Mouse (Mus musculus): ENCODE data around the gene Tgfbr2. TPM values are rescaled to one million over a fixed set of nuclear protein-coding genes. Genes with fewer than 3 reads are reported as not detected.

Tgfbr2 gene
- polyA plus RNA-seq, 1 experiment from 2014 or later: 31.2 TPM

DNA sequence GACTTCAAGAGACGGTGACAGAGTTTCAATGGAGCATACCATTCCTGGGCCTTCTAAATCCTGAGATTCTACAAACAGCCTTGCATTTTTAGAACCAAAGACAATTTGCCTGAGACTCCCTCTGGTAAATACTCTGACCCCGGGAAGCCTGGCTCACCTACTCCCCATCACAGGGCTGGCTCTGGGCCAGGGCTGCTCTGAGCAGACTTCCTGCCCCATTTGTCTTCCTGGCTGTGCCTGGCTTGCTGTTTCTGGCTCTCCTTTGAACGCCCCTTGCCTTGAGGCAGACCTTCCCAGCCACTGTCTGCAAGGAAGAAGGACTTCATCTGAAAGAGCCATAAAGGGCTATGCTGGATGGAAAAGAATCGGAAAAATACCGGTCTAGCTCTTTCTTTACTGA is 83.2 kb downstream of the Tgfbr2 start:
- Histone ChIP-seq H3K4me1 (replicated peaks; ENCODE audit: insufficient read depth, low read length) (no peaks in the 10 kb centered on the region), H3K4me3 (replicated peaks; ENCODE audit: low read depth, low read length) (no peak overlapping the region), H3K36me3 (ENCODE audit: insufficient read depth, low read length) (peaks cover 28% of the 10 kb centered on the region), H3K4me2 (ENCODE audit: low read length) (no peak overlapping the region), H3K9me3 (replicated peaks; ENCODE audit: low read length) (no peaks in the 10 kb centered on the region), H3K9ac (ENCODE audit: low read depth, low read length) (no peak overlapping the region), H3K27me3 (ENCODE audit: insufficient read depth, low read length) (no peaks in the 10 kb centered on the region), H3K27ac (no peak overlapping the region)
- DNase-seq (ENCODE audit: low spot score): peak; percentile 77
- no peak for TF ChIP-seq CTCF (IDR thresholded peaks at IDR 0.05; ENCODE audit: low read depth)
- 31% methylated on average over 5 of the region's 5 CpGs for WGBS
- ATAC-seq (replicated peaks; ENCODE audit: low FRiP score, low read depth): no peak

GRCm38 (mm10) chr9:116091101-116091841 is 83.9 kb downstream of the Tgfbr2 start:
- DNase-seq (ENCODE audit: low spot score) (no peak), ATAC-seq (replicated peaks; ENCODE audit: low FRiP score, low read depth) (no peak)
- no peak overlapping the region for H3K27ac ChIP-seq
- peaks cover 24% of the 10 kb centered on the region for H3K36me3 ChIP-seq (ENCODE audit: insufficient read depth, low read length)
- H3K4me3 ChIP-seq (replicated peaks; ENCODE audit: low read depth, low read length): no peak overlapping the region
- no peak overlapping the region for H3K9ac ChIP-seq (ENCODE audit: low read depth, low read length)
- H3K27me3 ChIP-seq (ENCODE audit: insufficient read depth, low read length): no peaks in the 10 kb centered on the region
- no peak overlapping the region for H3K4me2 ChIP-seq (ENCODE audit: low read length)
- 60% methylated on average over 7 of the region's 7 CpGs for WGBS
- H3K9me3 ChIP-seq (replicated peaks; ENCODE audit: low read length): no peaks in the 10 kb centered on the region
- no peaks in the 10 kb centered on the region for H3K4me1 ChIP-seq (replicated peaks; ENCODE audit: insufficient read depth, low read length)
- TF ChIP-seq CTCF (IDR thresholded peaks at IDR 0.05; ENCODE audit: low read depth): no peak

DNA sequence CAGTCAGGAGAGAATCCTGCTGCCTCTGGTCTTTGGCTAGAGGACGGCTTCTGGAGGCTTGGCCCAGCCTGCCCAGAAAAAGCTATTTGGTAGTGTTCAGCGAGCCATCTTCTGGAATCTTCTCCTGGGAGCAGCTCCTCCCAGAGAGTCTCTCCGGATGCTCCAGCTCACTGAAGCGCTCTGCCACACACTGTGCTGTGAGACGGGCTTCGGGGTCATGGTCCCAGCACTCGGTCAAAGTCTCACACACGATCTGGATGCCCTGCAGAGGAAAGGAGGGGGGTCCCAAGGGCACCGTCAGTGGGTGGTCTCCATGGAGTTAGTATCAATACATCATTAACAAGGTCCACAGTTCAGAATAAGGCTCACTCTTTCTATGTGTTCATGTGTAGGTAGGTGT is 84.9 kb downstream of the Tgfbr2 start:
- peak; percentile 82 for ATAC-seq (replicated peaks; ENCODE audit: low FRiP score, low read depth)
- H3K4me3 ChIP-seq (replicated peaks; ENCODE audit: low read depth, low read length): no peak overlapping the region
- TF ChIP-seq CTCF (IDR thresholded peaks at IDR 0.05; ENCODE audit: low read depth): no peak
- peaks cover 24% of the 10 kb centered on the region for H3K36me3 ChIP-seq (ENCODE audit: insufficient read depth, low read length)
- no peaks in the 10 kb centered on the region for H3K9me3 ChIP-seq (replicated peaks; ENCODE audit: low read length)
- H3K9ac ChIP-seq (ENCODE audit: low read depth, low read length): no peak overlapping the region
- H3K27me3 ChIP-seq (ENCODE audit: insufficient read depth, low read length): no peaks in the 10 kb centered on the region
- 60% methylated on average over 9 of the region's 9 CpGs for WGBS
- H3K27ac ChIP-seq: no peak overlapping the region
- no peaks in the 10 kb centered on the region for H3K4me1 ChIP-seq (replicated peaks; ENCODE audit: insufficient read depth, low read length)
- H3K4me2 ChIP-seq (ENCODE audit: low read length): no peak overlapping the region
- DNase-seq (ENCODE audit: low spot score): peak; percentile 29

DNA sequence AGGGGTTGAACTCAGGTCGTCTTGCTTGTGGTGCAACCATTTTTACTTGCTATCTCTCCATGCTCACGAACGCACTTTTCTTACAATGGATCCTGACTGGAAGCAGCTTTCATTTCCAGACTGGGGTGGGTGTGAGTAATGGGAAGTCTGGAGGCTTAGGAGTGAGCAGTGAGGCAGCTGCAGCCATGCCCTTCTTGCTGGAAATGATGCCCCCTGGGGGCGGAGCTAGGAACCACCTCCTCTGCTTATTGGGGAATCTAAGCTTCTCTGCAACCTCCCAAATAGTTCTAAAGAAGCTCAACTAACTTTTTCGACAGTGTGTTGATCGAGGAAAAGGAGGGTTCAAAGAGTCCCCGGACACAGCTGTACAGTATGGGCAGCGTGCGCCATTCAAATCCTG is 86.2 kb downstream of the Tgfbr2 start:
- H3K27ac ChIP-seq: no peak overlapping the region
- H3K9me3 ChIP-seq (replicated peaks; ENCODE audit: low read length): no peaks in the 10 kb centered on the region
- no peaks in the 10 kb centered on the region for H3K27me3 ChIP-seq (ENCODE audit: insufficient read depth, low read length)
- H3K4me3 ChIP-seq (replicated peaks; ENCODE audit: low read depth, low read length): no peak overlapping the region
- H3K4me2 ChIP-seq (ENCODE audit: low read length): no peak overlapping the region
- ATAC-seq (replicated peaks; ENCODE audit: low FRiP score, low read depth) (no peak), DNase-seq (ENCODE audit: low spot score) (no peak)
- no peak overlapping the region for H3K9ac ChIP-seq (ENCODE audit: low read depth, low read length)
- H3K4me1 ChIP-seq (replicated peaks; ENCODE audit: insufficient read depth, low read length): no peaks in the 10 kb centered on the region
- TF ChIP-seq CTCF (IDR thresholded peaks at IDR 0.05; ENCODE audit: low read depth): peak; percentile 41; the same call in 1 of the 2 replicates
- 88% methylated on average over 9 of the region's 9 CpGs for WGBS
- peaks cover 24% of the 10 kb centered on the region for H3K36me3 ChIP-seq (ENCODE audit: insufficient read depth, low read length)

- Histone ChIP-seq H3K4me2 (ENCODE audit: low read length) (no peak overlapping the region), H3K36me3 (ENCODE audit: insufficient read depth, low read length) (peaks cover 21% of the 10 kb centered on the region), H3K4me3 (replicated peaks; ENCODE audit: low read depth, low read length) (no peak overlapping the region), H3K9ac (ENCODE audit: low read depth, low read length) (no peak overlapping the region), H3K4me1 (replicated peaks; ENCODE audit: insufficient read depth, low read length) (no peaks in the 10 kb centered on the region), H3K9me3 (replicated peaks; ENCODE audit: low read length) (no peaks in the 10 kb centered on the region), H3K27ac (no peak overlapping the region), H3K27me3 (ENCODE audit: insufficient read depth, low read length) (no peaks in the 10 kb centered on the region)
- no peak for ATAC-seq (replicated peaks; ENCODE audit: low FRiP score, low read depth)
- peak; percentile 85 for DNase-seq (ENCODE audit: low spot score)
- peak; percentile 93 for TF ChIP-seq CTCF (IDR thresholded peaks at IDR 0.05; ENCODE audit: low read depth)
- WGBS: 33% methylated on average over 5 of the region's 5 CpGs
Measured at GRCm38 (mm10) chr9:116087880-116088279, 87.3 kb downstream of the Tgfbr2 start.

DNA sequence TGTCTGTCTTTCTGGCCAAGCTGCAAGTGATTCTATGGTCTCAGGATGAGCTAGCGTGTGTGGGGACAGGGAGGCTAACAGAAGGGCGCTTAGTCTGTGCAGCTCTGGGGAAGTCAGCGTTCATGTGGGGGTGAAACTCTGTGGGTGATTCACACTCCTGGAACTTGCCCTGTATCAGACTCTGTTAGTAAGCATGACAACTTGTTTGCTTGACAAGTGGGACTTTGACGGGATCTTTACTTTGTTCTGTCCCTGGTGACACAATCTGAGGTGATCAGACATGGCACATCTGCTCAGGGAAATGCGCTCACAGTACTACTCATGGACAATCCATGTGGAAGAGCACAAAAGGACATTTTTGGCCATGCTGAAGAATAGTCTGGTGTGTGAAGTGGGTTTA is 87.9 kb downstream of the Tgfbr2 start:
- Histone ChIP-seq H3K36me3 (ENCODE audit: insufficient read depth, low read length) (peaks cover 15% of the 10 kb centered on the region; the same call in 1 of the 2 replicates), H3K27me3 (ENCODE audit: insufficient read depth, low read length) (no peaks in the 10 kb centered on the region), H3K4me3 (replicated peaks; ENCODE audit: low read depth, low read length) (no peak overlapping the region), H3K27ac (no peak overlapping the region), H3K4me1 (replicated peaks; ENCODE audit: insufficient read depth, low read length) (no peaks in the 10 kb centered on the region), H3K4me2 (ENCODE audit: low read length) (no peak overlapping the region), H3K9me3 (replicated peaks; ENCODE audit: low read length) (no peaks in the 10 kb centered on the region), H3K9ac (ENCODE audit: low read depth, low read length) (no peak overlapping the region)
- WGBS: 90% methylated on average over 5 of the region's 5 CpGs
- no peak for TF ChIP-seq CTCF (IDR thresholded peaks at IDR 0.05; ENCODE audit: low read depth)
- no peak for ATAC-seq (replicated peaks; ENCODE audit: low FRiP score, low read depth)
- DNase-seq (ENCODE audit: low spot score): no peak

Measured in kidney, postnatal 0 days (tissue).